Mouse (Mus musculus) embryonic facial prominence, embryonic 13.5 days (tissue): Measurements from ENCODE around the gene Cacna2d3. TPM values are rescaled to one million over a fixed set of nuclear protein-coding genes. Genes with fewer than 3 reads are reported as not detected.

ENCODE experiments used
- ATAC-seq: fragments of 200-750 bp; cut with Nextera tagmentation; 2 replicates; pipeline ENCODE4 v1.8.0; 2017; ENCODE audit warnings: low read depth; ENCODE audit not compliant: insufficient number of reproducible peaks, insufficient read depth, low FRiP score, low TSS enrichment
- H3K27ac ChIP-seq: fragments of 300-500 bp; sonication (generic); 2 replicates; pipeline ENCODE4 v1.5.1; 2015; ENCODE audit warnings: moderate library complexity, mild to moderate bottlenecking, inconsistent platforms
- H3K27me3 ChIP-seq: fragments of 300-500 bp; sonication (generic); 2 replicates; pipeline ENCODE4 v1.6.1; 2015; ENCODE audit warnings: mild to moderate bottlenecking, inconsistent platforms
- H3K36me3 ChIP-seq: fragments of 300-500 bp; sonication (generic); 2 replicates; pipeline ENCODE4 v1.6.1; 2015; ENCODE audit warnings: mild to moderate bottlenecking, inconsistent platforms
- H3K4me1 ChIP-seq: fragments of 300-500 bp; sonication (generic); 2 replicates; pipeline ENCODE4 v1.6.1; 2015; ENCODE audit warnings: inconsistent platforms
- H3K4me2 ChIP-seq: fragments of 300-500 bp; sonication (generic); 2 replicates; pipeline ENCODE4 v1.6.1; 2015; ENCODE audit warnings: moderate library complexity, mild to moderate bottlenecking, inconsistent platforms
- H3K4me3 ChIP-seq: fragments of 300-500 bp; sonication (generic); 2 replicates; pipeline ENCODE4 v1.5.1; 2015; ENCODE audit warnings: mild to moderate bottlenecking, inconsistent platforms
- H3K9ac ChIP-seq: fragments of 300-500 bp; sonication (generic); 2 replicates; pipeline ENCODE4 v1.6.1; 2015; ENCODE audit warnings: mild to moderate bottlenecking, inconsistent platforms
- H3K9me3 ChIP-seq: fragments of 300-500 bp; sonication (generic); 2 replicates; pipeline ENCODE4 v1.6.1; 2016; ENCODE audit warnings: inconsistent platforms
- WGBS: fragments of 180-500 bp; shearing (Covaris S2); methylation state at CpG from one replicate; pipeline ENCODE4 v1.1.7; 2015; ENCODE audit warnings: mixed read lengths; 5-methylcytosine and 5-hydroxymethylcytosine counted together
- polyA plus RNA-seq: library from polyadenylated mRNA; unstranded; fragments of >200 nt; fragmentation: Nextera tagmentation; extraction: Ambion mirVana; gene quantifications from 2 replicates; pipeline ENCODE4 v1.2.1, GENCODE M21; 2015

Cacna2d3 gene
- polyA plus RNA-seq = 43.5 and 46.0 TPM in 2 replicates

GRCm38 (mm10) chr14:29721488-29722385 lies at the start of gene Cacna2d3:
Cacna2d3 (minus strand) TSS chr14:29721864.
- ATAC-seq = peak; percentile 62
- Histone ChIP-seq H3K27ac (peak within 1 kb of the TSS; percentile 86), H3K27me3 (peaks cover 77% of the 10 kb centered on the region), H3K4me2 (peak within 1 kb of the TSS; percentile 90), H3K36me3 (no peaks in the 10 kb centered on the region), H3K4me3 (peak within 1 kb of the TSS; percentile 74), H3K4me1 (peaks cover 35% of the 10 kb centered on the region), H3K9me3 (no peaks in the 10 kb centered on the region), H3K9ac (peak within 1 kb of the TSS; percentile 84)
- 0% methylated on average over 63 of the region's 109 CpGs for WGBS

DNA sequence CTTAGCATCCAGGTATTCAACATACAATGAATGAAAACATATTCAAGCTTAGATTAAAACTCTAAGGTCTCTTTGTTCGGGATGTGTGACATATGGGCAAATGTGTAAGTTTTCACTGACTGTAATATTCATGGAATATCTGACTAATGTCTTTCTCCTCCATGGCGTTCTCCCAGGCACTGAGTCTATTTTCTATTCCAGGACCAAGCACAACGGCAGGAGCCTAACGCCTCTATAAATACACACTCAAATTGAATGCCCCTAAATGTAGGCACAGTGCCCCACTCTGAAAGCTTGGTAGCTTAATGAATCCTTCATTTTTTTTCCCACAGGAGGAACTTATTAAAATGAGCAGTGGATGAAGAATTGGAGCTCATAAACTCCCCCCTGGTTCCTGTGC lies 47.8 kb upstream of the Cacna2d3 start:
- Histone ChIP-seq H3K36me3 (no peaks in the 10 kb centered on the region), H3K4me1 (no peaks in the 10 kb centered on the region), H3K27me3 (no peaks in the 10 kb centered on the region), H3K4me2 (no peak overlapping the region), H3K9me3 (peaks cover 3% of the 10 kb centered on the region; the same call in 1 of the 2 replicates), H3K4me3 (no peak overlapping the region), H3K27ac (no peak overlapping the region), H3K9ac (no peak overlapping the region)
- WGBS = 86% methylated on average over 4 of the region's 4 CpGs
- no peak for ATAC-seq

DNA sequence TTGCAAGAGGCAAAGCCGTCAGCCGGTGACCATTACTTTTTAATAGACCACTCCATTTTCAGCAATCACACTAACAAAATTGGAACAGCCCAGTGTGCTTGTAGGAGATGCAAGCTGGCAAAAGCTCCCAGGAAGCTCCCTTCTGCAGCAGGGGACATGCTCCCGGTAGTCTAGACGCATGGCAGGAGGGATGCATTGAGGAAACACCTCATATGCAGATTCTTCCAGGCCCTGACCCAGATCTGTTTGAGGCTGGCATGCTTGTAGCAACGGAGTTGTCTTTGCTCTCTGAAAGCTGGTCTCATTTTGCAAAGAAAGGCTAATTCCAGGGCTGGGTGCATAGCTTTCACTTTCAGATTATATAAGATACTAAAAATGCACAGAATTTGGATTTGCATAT lies 31.2 kb upstream of the Cacna2d3 start:
- WGBS = 71% methylated on average over 5 of the region's 5 CpGs
- ATAC-seq = no peak
- H3K9ac ChIP-seq = no peak overlapping the region

DNA sequence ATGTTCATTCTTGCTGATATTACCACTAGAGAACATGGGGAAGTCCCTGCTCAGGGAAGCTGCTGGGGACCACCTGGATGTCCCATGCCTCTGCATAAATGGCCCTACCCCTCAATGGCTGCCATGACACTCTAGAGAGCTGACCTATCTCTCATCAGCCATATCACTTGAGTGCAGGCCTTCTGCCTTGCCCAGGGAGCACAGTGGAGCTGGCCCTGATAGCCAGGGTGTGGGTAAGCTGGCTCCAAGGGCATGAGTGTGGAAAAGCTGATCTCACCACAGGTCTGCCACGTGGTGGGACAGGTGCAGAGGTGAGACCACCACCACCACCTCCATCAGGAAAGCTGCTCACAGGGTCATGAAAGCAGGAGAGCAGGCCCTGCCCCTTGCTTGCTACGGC lies 17.1 kb upstream of the Cacna2d3 start:
- no peaks in the 10 kb centered on the region for H3K27me3 ChIP-seq
- no peak for ATAC-seq
- no peaks in the 10 kb centered on the region for H3K4me1 ChIP-seq
- no peaks in the 10 kb centered on the region for H3K9me3 ChIP-seq
- no peaks in the 10 kb centered on the region for H3K36me3 ChIP-seq
- H3K9ac ChIP-seq = no peak overlapping the region
- no peak overlapping the region for H3K4me2 ChIP-seq
- no peak overlapping the region for H3K27ac ChIP-seq
- WGBS = 60% methylated on average over 2 of the region's 2 CpGs
- no peak overlapping the region for H3K4me3 ChIP-seq

More for the DNA sequence above, 31.2 kb upstream of the Cacna2d3 start:
- no peak overlapping the region for H3K4me2 ChIP-seq
- H3K4me1 ChIP-seq = no peaks in the 10 kb centered on the region
- H3K27ac ChIP-seq = no peak overlapping the region
- no peak overlapping the region for H3K4me3 ChIP-seq
- no peaks in the 10 kb centered on the region for H3K27me3 ChIP-seq
- H3K9me3 ChIP-seq = no peaks in the 10 kb centered on the region
- H3K36me3 ChIP-seq = no peaks in the 10 kb centered on the region

DNA sequence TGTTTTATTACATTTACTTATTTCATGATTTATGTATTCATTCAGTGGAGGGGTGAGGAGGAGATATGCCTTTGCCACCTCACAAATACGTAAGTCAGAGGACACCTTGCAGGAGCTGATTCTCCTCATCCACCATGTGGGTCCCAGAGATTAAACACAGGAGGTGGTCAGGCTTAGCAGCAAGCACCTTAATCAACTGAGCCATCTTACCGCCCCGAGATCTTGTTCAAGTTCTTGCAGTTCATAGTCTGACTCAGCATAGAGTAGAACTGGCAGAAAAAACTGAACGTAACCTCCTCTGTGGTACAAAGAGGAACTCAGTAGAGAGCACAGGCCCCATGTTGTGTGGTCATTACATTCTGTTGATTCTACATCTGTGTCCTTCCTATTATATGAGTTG lies 8.6 kb upstream of the Cacna2d3 start:
- H3K9me3 ChIP-seq = no peaks in the 10 kb centered on the region
- H3K27me3 ChIP-seq = peaks cover 24% of the 10 kb centered on the region
- no peak for ATAC-seq
- H3K4me1 ChIP-seq = no peaks in the 10 kb centered on the region
- H3K27ac ChIP-seq = no peak overlapping the region
- H3K36me3 ChIP-seq = no peaks in the 10 kb centered on the region
- no peak overlapping the region for H3K4me3 ChIP-seq
- H3K9ac ChIP-seq = no peak overlapping the region
- 89% methylated on average over 4 of the region's 4 CpGs for WGBS
- H3K4me2 ChIP-seq = no peak overlapping the region

GRCm38 (mm10) chr14:29729009-29729408 lies 7.3 kb upstream of the Cacna2d3 start:
- Histone ChIP-seq H3K4me3 (no peak overlapping the region), H3K4me2 (no peak overlapping the region), H3K36me3 (no peaks in the 10 kb centered on the region), H3K9ac (no peak overlapping the region), H3K9me3 (no peaks in the 10 kb centered on the region), H3K4me1 (no peaks in the 10 kb centered on the region), H3K27me3 (peaks cover 32% of the 10 kb centered on the region), H3K27ac (no peak overlapping the region)
- no peak for ATAC-seq
- 82% methylated on average over 4 of the region's 4 CpGs for WGBS

DNA sequence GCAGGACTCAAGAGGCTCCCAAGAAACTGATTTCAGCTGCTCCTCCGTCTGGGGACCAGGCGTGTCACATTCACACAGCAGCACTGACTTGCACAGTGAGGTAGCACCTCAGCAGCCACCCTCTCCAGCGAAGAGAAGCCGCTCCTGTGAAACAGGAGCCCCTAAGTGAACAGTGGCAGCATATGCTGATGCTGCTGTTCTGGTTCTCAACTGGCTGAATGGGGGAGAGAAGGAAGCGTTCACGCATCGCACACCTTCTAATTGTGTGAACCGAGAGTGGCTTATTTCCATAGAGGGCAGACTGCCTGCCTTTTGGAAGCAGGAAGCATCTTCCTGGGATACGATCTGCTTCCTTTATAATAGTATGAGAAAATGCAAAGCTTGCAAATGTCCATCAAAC lies 5.9 kb upstream of the Cacna2d3 start:
- Histone ChIP-seq H3K4me3 (no peak overlapping the region), H3K9ac (no peak overlapping the region), H3K9me3 (no peaks in the 10 kb centered on the region), H3K4me2 (no peak overlapping the region), H3K36me3 (no peaks in the 10 kb centered on the region), H3K4me1 (peaks cover 8% of the 10 kb centered on the region), H3K27ac (no peak overlapping the region), H3K27me3 (peaks cover 46% of the 10 kb centered on the region)
- no peak for ATAC-seq
- 71% methylated on average over 9 of the region's 9 CpGs for WGBS

DNA sequence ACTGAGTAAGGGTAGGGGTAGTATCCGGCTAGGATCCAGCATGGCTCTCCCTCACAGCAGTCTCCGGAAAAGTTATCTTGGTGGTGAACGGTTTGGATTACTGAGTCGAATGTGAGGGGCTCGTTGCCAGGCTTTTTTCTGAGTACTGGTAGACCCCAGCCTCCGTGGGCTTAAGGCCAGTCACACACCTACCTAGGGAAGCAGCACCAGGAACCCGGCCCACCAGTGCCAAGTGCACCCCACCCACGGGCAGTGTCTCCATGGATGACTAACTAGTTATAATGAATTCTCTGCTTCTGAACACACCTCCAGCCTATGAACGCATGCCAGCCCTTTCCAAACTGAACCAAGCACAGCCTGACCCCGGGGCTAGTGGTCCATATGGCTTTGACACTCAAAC lies 1.6 kb upstream of the Cacna2d3 start:
- H3K27me3 ChIP-seq = peaks cover 74% of the 10 kb centered on the region
- no peak for ATAC-seq

DNA sequence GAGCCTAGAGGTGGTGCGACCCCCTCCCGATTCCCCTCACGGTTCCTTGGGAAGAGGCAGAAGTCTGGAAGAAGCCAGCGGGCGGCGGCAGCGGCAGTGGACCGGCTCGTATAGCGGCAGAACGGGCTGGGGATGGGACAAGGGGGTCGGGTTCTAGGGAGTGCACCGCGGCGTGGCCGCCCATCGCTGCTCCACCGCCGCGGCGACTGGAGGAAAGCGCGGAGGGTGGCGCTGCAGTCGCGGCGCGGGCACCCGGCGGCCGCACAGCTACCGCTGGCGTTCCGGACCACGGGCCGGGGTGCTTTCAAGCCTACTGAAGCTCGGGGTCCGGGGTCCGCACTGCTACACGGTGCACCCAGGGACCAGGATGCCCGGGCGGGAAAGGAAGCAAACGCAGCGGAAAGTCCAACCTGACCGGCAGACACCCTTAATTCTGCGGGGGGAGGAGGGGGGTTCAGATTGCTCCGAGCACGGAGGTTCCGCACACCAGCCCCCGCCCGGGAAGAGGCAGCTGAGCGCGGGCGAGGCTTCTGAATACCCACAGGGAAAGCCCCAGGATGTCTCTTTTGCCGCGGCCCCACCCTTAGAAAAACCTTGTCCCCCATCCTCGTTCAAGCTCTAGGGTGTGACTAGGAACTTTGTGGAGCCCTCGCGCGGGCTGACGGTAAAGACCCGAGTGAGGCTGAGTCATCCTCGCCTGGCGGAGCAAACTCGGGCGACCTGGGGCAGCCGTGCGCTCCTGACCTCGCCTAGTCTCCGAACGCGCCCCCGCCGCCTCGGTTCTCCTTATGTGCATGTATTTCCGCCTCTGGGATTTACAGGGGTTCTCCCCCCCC lies 940 bp upstream of the Cacna2d3 start:
- H3K9me3 ChIP-seq = no peaks in the 10 kb centered on the region
- H3K9ac ChIP-seq = peak overlapping the region; percentile 84
- peak; percentile 61 for ATAC-seq
- H3K4me2 ChIP-seq = peak overlapping the region; percentile 90
- H3K4me3 ChIP-seq = peak overlapping the region; percentile 74
- H3K27ac ChIP-seq = peak overlapping the region; percentile 86
- H3K27me3 ChIP-seq = peaks cover 77% of the 10 kb centered on the region
- no peaks in the 10 kb centered on the region for H3K36me3 ChIP-seq
- H3K4me1 ChIP-seq = peaks cover 33% of the 10 kb centered on the region
- WGBS = under 1% methylated on average over 76 of the region's 76 CpGs

More for the DNA sequence above, 1.6 kb upstream of the Cacna2d3 start:
- peak overlapping the region; percentile 84 for H3K9ac ChIP-seq
- peak overlapping the region; percentile 86; the same call in 1 of the 2 replicates for H3K27ac ChIP-seq
- H3K4me2 ChIP-seq = peak overlapping the region; percentile 90
- 5% methylated on average over 10 of the region's 10 CpGs for WGBS
- no peaks in the 10 kb centered on the region for H3K9me3 ChIP-seq
- H3K36me3 ChIP-seq = no peaks in the 10 kb centered on the region
- peak overlapping the region; percentile 74 for H3K4me3 ChIP-seq
- peaks cover 29% of the 10 kb centered on the region for H3K4me1 ChIP-seq

DNA sequence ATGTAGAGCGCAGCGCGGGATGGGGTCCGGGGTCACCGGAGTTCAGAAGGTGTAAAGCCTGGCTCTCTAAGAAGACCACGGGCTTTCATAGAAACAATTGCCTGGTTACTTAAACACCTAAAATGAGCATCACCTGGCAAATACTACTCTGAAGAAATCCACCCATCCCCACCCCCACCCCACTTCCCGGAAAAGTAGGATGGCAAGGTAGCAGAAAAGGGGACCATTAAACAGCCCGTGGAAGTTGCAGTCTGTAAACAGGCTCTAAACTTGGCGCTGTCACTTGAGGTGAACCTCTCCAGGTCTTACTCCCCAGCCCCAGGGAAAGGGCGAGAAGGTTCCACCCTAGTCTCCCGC lies 555 bp downstream of the Cacna2d3 start:
- ATAC-seq = no peak
- under 1% methylated on average over 11 of the region's 11 CpGs for WGBS
- Histone ChIP-seq H3K4me1 (peaks cover 35% of the 10 kb centered on the region), H3K9ac (peak overlapping the region; percentile 84), H3K27ac (peak overlapping the region; percentile 62), H3K9me3 (no peaks in the 10 kb centered on the region), H3K4me3 (peak overlapping the region; percentile 74), H3K4me2 (peak overlapping the region; percentile 90), H3K36me3 (no peaks in the 10 kb centered on the region), H3K27me3 (peaks cover 71% of the 10 kb centered on the region)

DNA sequence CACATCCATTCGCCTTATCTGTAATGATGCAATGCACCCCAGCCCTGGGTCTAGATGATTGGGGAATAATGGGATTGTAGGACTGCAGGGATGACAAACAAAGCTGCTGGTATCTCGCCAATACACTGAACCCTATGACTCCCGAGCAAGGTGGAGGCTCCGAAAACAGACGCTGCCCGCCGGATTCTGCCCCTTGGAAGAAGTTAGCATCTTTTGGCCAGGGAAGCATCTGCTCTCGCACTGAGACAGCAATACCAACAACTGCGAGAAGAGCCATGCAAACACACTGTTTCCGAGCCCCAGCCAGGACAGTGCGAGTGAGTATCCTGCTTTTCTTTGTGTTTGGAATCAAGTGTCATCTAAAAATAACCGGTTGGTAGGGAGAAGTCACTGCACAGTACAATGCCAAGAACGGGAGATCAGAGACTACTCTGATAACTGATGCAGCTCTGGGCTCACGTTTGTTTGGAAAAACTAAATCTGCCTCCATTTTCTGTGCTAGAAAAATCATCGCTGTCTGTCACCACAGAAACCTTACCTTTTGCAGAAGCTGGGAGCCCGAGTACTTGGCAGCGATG lies 1.2 kb downstream of the Cacna2d3 start:
- peaks cover 65% of the 10 kb centered on the region for H3K27me3 ChIP-seq
- no peaks in the 10 kb centered on the region for H3K36me3 ChIP-seq
- H3K4me1 ChIP-seq = peaks cover 35% of the 10 kb centered on the region
- peak overlapping the region; percentile 84 for H3K9ac ChIP-seq
- no peak for ATAC-seq
- WGBS = 2% methylated on average over 17 of the region's 17 CpGs
- H3K27ac ChIP-seq = no peak overlapping the region
- peak overlapping the region; percentile 90 for H3K4me2 ChIP-seq
- peak overlapping the region; percentile 74 for H3K4me3 ChIP-seq
- H3K9me3 ChIP-seq = no peaks in the 10 kb centered on the region
